Mouse (Mus musculus) 3134 (cell line): ENCODE measurements around the gene Chil5.
"Not testable (repeated sequence)": the region's sequence is repeated elsewhere in the genome, so short reads cannot be mapped to it uniquely, and the experiment has no call there.

ENCODE experiments used
- DNase-seq: peaks from one replicate; pipeline ENCODE4 v3.0.0-alpha.2; 2011; ENCODE audit warnings: low spot score; ENCODE audit not compliant: insufficient read length; ENCODE audit errors: extremely low read depth

Gene Chil5

DNA sequence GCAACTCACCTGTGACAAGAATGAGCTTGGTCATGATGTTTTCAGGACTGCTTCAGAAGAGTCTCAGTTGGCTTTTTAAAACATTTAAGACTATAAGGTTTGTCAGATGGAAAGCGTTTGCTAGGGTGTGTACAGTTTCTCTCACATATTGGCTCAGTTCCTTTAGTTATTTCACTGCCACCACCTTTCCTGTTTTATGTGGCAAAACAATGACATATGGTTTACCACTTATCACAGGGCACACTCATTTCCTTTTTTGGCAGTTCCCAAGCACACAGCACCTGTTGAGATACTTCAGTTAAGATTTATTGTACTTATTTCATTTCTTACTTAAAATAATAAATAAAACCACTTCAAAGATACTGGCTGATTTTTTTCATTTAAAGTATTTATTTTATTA lies at the start of gene Chil5:
Chil5 (minus strand) TSS at position 34 of the 400 bp plus-strand sequence.
- no peak for DNase-seq

DNA sequence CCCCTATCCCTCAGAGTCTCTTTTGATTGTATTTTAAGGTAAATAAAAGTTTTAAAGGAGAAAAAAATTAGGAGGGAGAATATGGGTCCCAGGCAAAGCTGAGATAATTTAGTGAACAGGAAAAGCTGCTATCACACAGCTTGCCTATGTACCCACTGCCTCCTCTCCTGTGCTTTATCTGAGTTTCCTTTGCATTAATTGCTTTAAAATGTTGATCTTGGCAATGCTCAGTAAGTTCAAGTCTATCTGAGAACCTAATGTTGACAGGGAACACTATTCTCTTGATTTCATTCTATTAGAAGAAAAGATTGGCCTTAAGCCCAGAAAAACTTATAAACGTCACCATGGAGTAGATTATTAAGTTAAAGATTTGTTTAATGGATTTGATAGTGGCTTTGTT lies 42.2 kb upstream of the Chil5 start:
- DNase-seq = no peak

DNA sequence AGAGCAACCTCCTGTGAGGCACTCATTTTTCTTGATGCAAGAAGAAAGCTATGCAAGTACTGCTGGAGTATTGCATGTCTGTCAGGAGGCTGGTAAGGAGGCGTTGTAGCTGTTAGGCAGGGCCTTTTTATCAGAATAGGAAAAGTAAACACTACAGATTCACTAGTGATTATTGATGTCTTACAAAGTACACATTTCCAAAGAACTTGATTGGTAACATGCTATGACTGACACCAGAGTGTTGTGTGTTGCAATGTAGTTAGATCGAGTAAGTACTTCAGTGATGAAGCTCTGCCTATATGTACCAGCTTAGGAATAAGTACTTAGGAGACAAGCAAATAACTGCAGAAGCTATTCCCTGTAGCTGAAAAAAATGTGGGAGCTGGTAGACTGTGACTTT lies 38.4 kb upstream of the Chil5 start:
- DNase-seq = no peak

DNA sequence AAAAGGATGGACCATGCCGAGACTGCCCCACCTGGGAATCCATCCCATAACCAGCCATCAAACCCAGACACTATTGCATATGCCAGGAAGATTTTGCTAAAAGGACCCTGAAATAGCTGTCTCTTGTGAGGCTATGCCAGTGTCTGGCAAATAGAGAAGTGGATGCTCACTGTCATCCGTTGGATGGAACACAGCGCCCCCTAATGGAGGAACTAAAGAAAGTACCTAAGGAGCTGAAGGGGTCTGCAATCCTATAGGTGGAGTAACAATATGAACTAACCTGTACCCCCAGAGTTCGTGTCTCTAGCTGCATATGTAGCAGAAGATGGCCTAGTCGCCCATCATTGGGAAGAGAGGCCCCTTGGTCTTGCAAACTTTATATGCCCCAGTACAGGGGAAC lies 35.1 kb upstream of the Chil5 start:
- DNase-seq = not testable (repeated sequence)

GRCm38 (mm10) chr3:106057966-106058365 lies 25.4 kb upstream of the Chil5 start:
- DNase-seq = no peak

DNA sequence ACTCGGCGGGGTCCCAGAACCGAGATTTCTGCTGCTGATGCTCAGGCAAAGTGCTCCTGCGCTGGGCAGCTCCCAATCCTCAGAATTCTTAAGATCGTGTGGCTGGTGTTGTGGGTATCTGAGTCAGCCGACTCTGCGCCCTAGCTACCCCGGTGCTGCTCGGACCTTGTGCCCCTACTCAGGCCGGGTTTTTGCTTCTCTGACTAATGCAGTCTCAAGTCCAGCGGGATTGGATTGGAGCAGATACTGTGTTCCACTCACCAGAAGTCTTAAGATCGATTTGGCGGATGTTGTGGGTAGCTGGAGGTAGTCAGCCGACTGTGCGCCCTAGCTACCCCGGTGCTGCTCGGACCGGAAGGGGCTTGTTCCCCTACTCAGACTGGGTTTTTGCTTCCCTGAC lies 19.3 kb upstream of the Chil5 start:
- peak; percentile 4 for DNase-seq

DNA sequence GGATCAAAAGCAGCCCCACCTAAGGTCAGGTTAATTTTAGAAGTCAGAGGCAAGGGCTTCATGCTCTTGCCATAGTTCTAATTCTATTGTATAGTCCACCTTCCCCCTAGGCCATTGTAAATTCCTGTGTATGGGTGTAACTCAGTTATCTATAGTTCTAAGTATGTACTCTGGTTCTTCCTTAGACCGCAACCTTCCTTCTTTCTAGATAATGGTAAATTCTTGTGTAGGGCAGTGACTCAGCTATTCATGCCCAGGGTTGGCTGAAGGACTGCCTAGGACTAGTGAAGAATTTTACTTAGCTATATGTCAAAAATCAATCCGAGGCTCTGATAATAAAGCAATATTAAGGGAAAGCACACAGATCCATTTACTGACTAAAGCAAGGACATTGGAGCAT lies 7.7 kb upstream of the Chil5 start:
- no peak for DNase-seq

DNA sequence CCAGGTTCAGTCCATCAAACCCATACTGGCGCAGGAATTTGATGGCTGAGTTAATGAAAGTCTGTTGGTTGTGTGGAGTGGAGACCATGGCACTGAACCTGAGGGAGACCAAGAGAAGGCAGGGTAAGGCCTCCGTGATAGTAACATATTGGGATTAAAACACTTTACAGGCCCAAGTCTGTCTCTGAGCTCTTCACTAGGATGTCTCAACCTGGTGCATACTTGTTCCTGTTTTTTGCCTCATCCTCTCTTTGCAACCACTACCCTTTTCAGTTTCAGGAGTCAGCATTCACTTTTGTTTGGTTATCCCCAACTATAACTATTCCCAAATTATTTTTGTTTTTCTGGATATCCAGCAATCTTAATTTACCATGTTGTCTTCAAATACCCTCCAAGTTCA lies 8.5 kb downstream of the Chil5 start:
- DNase-seq = no peak

DNA sequence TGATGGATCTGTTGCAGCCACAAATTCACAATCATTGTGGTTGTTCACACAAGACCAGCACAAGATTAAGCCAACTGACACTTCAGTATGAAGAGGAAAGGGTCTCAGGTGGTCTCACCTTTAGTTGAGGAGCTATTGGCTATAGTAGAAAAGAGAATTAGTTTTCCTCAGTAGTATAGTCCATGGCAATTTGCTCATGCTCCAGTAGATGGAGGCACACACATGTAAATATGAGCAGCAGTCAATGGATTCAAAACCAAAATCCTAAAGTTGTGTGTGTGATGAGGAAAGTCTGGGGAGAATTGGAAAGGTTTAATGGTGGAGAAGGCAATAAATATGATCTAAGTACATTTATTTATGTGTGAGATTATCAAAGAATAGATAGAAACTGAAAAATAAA lies 10.8 kb downstream of the Chil5 start:
- no peak for DNase-seq

GRCm38 (mm10) chr3:106014546-106014945 lies 18.1 kb downstream of the Chil5 start, which contains the start of gene Pifo:
Gene Pifo, minus strand, starts transcription at chr3:106014646.
- no peak for DNase-seq

GRCm38 (mm10) chr3:106003360-106003759 lies 29.3 kb downstream of the Chil5 start:
- DNase-seq = not testable (repeated sequence)

DNA sequence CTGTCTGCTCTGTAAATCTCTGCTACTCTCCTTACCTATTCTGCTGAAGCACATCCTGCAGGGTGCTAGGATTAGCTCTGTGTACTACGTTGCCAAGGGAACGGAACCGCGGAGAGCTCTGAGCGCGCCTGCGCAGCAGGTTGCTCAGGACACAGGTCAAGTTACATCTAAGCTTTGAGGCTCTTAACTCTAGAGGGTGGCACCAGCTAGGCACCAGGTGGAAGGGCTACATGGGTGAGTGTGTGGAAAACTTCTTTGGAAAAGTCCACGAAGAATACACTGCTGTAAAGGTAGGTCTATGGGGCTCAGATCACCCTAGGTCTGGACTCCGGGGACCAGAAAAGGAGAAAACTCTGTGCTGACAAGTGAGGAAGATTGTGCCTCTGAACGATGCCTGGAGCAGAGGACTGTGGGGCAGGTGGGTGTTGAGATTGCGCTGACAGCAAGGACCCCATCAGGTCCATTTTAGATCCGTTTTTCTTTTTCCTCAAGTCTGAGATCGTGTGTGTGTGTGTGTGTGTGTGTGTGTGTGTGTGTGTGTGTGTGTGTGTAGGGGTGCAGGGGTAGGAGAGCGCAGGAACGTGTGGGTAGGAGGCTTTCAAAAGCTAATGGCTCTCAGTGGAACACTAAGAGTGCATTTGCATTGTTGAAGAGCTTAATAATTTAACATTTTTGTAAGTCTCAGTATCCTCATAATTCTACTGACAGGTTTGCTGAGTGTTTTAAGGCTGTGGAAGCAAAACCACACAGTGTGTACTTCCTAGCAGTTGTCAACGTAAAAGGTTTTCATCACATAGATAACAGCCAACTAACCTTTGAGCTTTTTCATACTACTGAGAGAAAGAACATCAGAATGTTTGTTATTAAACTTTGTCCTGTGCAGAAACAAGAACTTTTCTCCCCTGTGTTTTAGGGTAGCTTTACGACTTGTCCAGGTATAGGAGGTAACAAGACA lies 30.9 kb downstream of the Chil5 start:
- no peak for DNase-seq

DNA sequence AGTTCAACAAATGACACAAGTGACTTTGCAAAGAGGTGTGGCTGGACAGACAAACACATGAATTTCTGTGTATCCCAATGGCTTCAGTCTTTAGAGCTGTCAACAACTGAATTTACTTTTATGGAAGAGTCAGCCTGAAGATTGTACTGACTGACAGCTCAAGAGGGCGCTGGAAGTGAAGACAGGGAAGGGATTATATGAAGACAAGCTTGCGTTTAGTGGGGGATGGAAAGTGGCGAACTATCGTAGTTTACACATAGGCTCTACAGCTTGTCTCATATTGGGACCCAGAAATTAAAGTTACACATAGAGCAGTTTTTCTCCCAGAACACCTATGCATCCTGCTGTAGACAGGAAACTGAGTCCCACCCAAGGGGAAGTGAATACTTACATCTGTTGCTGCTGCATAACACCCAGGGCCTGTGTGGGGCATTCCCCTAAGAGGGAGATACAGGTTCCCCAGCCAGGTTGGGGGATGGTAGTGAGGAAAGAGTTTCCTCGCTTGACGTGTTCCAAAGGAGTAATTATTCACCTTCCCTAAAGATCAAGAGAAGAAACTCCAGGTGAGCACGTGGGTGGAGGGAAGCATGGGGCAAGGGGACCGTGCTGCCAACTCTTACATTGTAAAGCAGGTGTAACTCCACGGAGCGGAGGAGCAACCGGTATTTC lies 31.8 kb downstream of the Chil5 start:
- no peak for DNase-seq

GRCm38 (mm10) chr3:105994730-105995129 lies 37.9 kb downstream of the Chil5 start:
- no peak for DNase-seq

DNA sequence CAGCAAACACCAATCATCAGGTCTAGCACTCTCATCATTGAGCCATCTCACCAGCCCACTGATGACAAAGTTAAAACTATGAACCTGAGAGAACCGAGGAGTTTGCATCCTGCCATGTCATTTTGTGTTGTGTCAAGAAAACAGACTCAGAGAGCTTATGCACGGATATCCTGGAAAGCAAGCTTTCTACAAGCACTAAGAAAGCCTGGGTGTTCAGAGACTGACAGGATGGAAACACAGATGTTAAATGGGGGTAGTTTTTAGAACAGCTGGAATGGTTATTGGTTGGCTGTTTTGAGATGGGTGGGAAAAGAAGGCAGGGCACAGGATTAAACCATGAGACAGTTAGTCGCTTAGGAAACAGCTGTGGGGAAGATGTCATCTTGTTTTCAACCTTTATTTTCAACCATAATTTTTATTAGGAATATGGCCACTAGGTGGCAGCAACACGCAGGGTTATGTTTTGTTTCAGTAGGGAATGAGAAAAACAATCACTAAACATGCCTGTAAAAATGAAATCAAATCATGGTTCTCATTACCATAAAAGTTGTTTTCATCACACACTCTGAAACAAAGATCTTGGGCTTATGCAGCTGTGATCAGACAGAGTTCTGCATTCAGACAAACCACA lies 40.8 kb downstream of the Chil5 start:
- no peak for DNase-seq

GRCm38 (mm10) chr3:105989611-105990010 lies 43.0 kb downstream of the Chil5 start:
- DNase-seq = not testable (repeated sequence)

DNA sequence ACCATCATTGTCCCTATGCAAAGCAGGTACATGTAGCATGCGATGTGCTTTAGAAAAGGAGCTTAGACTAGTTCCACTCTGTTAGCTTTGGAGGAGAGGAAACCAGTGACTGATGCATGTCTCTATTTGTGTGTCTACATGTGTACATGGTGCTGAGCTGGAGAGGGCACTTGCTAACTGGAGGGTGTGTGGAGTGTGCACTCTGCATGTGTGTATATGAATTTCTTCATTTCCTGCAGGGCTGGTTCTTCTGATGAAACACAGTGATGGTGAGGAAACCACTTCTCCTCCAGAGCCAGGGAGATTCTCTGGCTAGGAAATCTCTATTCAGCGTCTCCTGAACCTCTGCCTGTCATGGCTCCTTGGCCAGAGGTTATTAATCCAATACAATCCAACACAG lies 58.4 kb downstream of the Chil5 start:
- DNase-seq = no peak

GRCm38 (mm10) chr3:105973411-105973810 lies 59.2 kb downstream of the Chil5 start, which contains the start of gene Ovgp1:
Gene Ovgp1, plus strand, starts transcription at chr3:105973711.
- DNase-seq = no peak

GRCm38 (mm10) chr3:105971831-105972446 lies 60.7 kb downstream of the Chil5 start:
- DNase-seq = no peak
